Mouse (Mus musculus) lung, embryonic 14.5 days (tissue): ENCODE measurements around the gene Gm5134. TPM values are rescaled to one million over a fixed set of nuclear protein-coding genes. Genes with fewer than 3 reads are reported as not detected.

ENCODE experiments used
- ATAC-seq: fragments of 200-750 bp; cut with Nextera tagmentation; 2 replicates; pipeline ENCODE4 v1.8.0; 2017; ENCODE audit warnings: mild to moderate bottlenecking, moderate TSS enrichment, moderate library complexity; ENCODE audit not compliant: insufficient read depth
- DNase-seq: peaks from one replicate; pipeline ENCODE4 v3.0.0-alpha.2; 2015
- H3K27ac ChIP-seq: fragments of 300-500 bp; sonication (generic); 2 replicates; pipeline ENCODE4 v1.5.1; 2014; ENCODE audit warnings: low read depth, mild to moderate bottlenecking, moderate library complexity
- H3K27me3 ChIP-seq: fragments of 300-500 bp; sonication (generic); 2 replicates; pipeline ENCODE4 v1.6.1; 2014; ENCODE audit warnings: low read length, control low read depth; ENCODE audit not compliant: insufficient read depth
- H3K36me3 ChIP-seq: fragments of 300-500 bp; sonication (generic); 2 replicates; pipeline ENCODE4 v1.6.1; 2014; ENCODE audit warnings: control low read depth; ENCODE audit not compliant: insufficient read depth
- H3K4me1 ChIP-seq: fragments of 300-500 bp; sonication (generic); 2 replicates; pipeline ENCODE4 v1.6.1; 2014; ENCODE audit warnings: antibody characterized with exemption, control low read depth; ENCODE audit not compliant: insufficient read depth
- H3K4me2 ChIP-seq: fragments of 300-500 bp; sonication (generic); 2 replicates; pipeline ENCODE4 v1.6.1; 2014; ENCODE audit warnings: mild to moderate bottlenecking
- H3K4me3 ChIP-seq: fragments of 300-500 bp; sonication (generic); 2 replicates; pipeline ENCODE4 v1.5.1; 2014; ENCODE audit warnings: low read depth, low read length
- H3K9ac ChIP-seq: fragments of 300-500 bp; sonication (generic); 2 replicates; pipeline ENCODE4 v1.6.1; 2014
- H3K9me3 ChIP-seq: fragments of 300-500 bp; sonication (generic); 2 replicates; pipeline ENCODE4 v1.6.1; 2016; ENCODE audit warnings: low read depth, low read length, control low read depth
- CTCF ChIP-seq: IDR thresholded peaks from 2 replicates; pipeline ENCODE4 v1.5.1; 2016; ENCODE audit warnings: antibody characterized with exemption, low read depth
- WGBS: fragments of 180-500 bp; shearing (Covaris S2); extraction: QIAGEN DNeasy Blood & Tissue Kit; methylation state at CpG from one replicate; pipeline ENCODE4 v1.1.7; 2014; 5-methylcytosine and 5-hydroxymethylcytosine counted together
- polyA plus RNA-seq: library from polyadenylated mRNA; unstranded; fragments of >200 nt; fragmentation: Nextera tagmentation; extraction: Ambion mirVana; gene quantifications from 2 replicates; pipeline ENCODE4 v1.2.1, GENCODE M21; 2014

The Gm5134 gene
- polyA plus RNA-seq, 1 experiment from 2014 or later = 0.14 TPM

DNA sequence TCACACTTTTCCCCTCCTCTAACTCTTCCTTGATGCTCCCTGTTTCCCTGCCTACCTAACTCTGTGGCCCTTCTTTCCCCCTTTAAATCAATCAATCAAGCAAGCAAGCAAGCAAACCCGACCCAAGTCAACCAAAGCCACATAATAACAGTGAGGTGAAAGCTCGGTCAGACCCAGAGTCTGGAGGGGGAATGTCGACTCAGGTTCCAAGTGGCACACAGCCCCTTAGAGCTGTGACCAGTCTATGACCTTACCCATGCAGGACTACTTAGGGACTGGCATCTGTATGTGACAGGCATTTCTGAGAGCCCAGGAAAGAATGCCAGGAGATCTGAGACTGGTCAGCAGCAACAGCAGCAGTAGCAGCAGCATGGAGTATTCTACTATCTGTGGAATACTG, 42.0 kb downstream of the Gm5134 start:
- no peak for DNase-seq
- TF ChIP-seq CTCF = no peak
- Histone ChIP-seq H3K36me3 (no peaks in the 10 kb centered on the region), H3K9ac (no peak overlapping the region), H3K27ac (no peak overlapping the region), H3K4me2 (no peak overlapping the region), H3K4me3 (no peak overlapping the region), H3K4me1 (no peaks in the 10 kb centered on the region), H3K27me3 (no peaks in the 10 kb centered on the region), H3K9me3 (no peaks in the 10 kb centered on the region)
- ATAC-seq = no peak
- whole genome bisulfite sequencing = 10% methylated on average over 3 of the region's 3 CpGs

DNA sequence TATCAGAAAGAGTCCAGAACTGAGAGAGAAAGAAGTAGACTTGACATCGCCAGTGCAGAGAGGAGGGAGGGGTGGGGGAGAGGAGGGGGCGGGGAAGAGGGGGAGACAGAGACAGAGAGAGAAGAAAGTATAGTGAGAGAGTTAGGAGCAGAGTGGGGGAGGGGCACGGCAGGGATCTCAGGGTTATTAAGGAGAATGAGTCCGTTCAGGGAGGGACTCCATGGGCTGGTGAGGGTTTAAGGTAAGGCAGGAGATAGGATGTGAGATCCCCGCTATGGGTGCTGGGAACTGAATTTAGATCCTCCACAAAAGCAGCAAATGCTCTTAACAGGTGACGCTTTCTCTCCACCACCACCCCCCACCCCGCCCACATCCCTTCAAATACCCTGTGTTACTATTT, 46.8 kb downstream of the Gm5134 start:
- no peaks in the 10 kb centered on the region for H3K27me3 ChIP-seq
- H3K27ac ChIP-seq = no peak overlapping the region
- TF ChIP-seq CTCF = no peak
- no peak overlapping the region for H3K4me3 ChIP-seq
- H3K9ac ChIP-seq = no peak overlapping the region
- H3K4me2 ChIP-seq = no peak overlapping the region
- H3K9me3 ChIP-seq = no peaks in the 10 kb centered on the region
- WGBS = 27% methylated on average over 7 of the region's 7 CpGs
- H3K36me3 ChIP-seq = no peaks in the 10 kb centered on the region
- no peaks in the 10 kb centered on the region for H3K4me1 ChIP-seq
- no peak for DNase-seq
- ATAC-seq = no peak

DNA sequence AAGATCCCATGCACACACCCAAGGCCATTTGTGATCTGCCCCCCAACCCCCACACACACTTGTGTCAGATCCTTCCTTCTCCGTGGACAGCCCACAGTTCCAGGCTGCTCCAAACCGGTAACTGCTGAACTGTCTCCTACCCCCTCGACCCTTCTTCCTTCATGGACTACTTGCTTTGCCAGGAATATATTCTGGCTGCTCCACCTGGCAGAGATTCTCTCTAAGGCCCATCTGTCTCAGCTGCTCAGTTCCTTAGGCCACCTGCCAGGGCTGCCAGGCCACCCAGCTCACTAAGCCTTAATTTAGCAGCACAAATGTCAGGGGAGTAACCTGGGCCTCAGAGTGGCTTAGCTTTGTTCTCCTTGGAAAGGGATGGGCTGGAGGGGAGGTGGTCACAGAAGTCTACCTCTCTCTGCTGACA, 47.8 kb downstream of the Gm5134 start:
- ATAC-seq = no peak
- H3K27me3 ChIP-seq = no peaks in the 10 kb centered on the region
- TF ChIP-seq CTCF = no peak

DNA sequence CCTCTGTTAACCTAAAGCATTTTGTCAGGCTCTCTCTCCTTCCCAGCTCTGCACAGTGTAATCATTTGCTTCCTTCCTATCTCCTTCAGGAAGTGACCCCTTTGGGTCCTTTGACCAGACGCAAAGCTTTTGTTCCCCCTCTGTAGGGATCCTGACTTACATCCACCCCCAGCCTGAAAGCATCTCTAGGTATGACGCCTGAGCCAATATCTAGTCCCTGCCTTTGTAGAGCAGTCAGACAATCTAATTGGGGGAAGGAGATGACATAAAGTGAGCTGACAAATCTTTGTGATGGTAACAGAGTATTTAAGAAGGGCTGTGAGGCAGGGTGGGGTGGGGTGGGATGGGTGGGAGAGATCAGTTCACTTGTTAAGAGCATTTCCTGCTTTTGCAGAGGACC, 48.3 kb downstream of the Gm5134 start:
- Histone ChIP-seq H3K4me3 (no peak overlapping the region), H3K9me3 (no peaks in the 10 kb centered on the region), H3K27ac (no peak overlapping the region), H3K4me1 (no peaks in the 10 kb centered on the region), H3K27me3 (no peaks in the 10 kb centered on the region), H3K9ac (no peak overlapping the region), H3K4me2 (no peak overlapping the region), H3K36me3 (no peaks in the 10 kb centered on the region)
- ATAC-seq = no peak; the same call in 1 of the 2 replicates
- 48% methylated on average over 2 of the region's 2 CpGs for WGBS
- no peak for TF ChIP-seq CTCF
- no peak for DNase-seq

More for the DNA sequence above, 47.8 kb downstream of the Gm5134 start:
- Histone ChIP-seq H3K4me1 (no peaks in the 10 kb centered on the region), H3K9me3 (no peaks in the 10 kb centered on the region), H3K4me3 (no peak overlapping the region), H3K27ac (no peak overlapping the region), H3K4me2 (no peak overlapping the region), H3K9ac (no peak overlapping the region), H3K36me3 (no peaks in the 10 kb centered on the region)
- DNase-seq = no peak
- WGBS = 33% methylated on average over 3 of the region's 3 CpGs

DNA sequence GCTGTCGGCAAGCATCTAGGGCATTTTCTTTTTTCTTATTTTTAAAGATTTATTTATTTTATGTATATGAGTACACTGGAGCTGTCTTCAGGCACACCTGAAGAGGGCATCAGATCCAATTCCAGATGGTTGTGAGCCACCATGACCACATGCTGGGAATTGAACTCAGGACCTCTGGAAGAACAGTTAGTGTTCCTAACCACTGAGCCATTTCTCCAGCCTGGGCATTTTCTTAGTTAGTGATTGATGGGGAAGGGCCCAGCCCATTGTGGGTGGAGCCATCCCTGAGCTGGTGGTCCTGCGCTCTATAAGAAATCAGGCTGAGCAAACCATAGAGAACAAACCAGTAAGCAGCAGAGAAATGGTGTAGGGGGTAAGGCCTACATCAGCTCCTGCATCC, 48.9 kb downstream of the Gm5134 start:
- Histone ChIP-seq H3K4me1 (no peaks in the 10 kb centered on the region), H3K27me3 (no peaks in the 10 kb centered on the region), H3K4me2 (no peak overlapping the region), H3K27ac (no peak overlapping the region), H3K36me3 (no peaks in the 10 kb centered on the region), H3K9me3 (no peaks in the 10 kb centered on the region), H3K4me3 (no peak overlapping the region), H3K9ac (no peak overlapping the region)
- 90% methylated on average over 2 of the region's 2 CpGs for WGBS
- no peak for DNase-seq
- TF ChIP-seq CTCF = no peak
- ATAC-seq = no peak

DNA sequence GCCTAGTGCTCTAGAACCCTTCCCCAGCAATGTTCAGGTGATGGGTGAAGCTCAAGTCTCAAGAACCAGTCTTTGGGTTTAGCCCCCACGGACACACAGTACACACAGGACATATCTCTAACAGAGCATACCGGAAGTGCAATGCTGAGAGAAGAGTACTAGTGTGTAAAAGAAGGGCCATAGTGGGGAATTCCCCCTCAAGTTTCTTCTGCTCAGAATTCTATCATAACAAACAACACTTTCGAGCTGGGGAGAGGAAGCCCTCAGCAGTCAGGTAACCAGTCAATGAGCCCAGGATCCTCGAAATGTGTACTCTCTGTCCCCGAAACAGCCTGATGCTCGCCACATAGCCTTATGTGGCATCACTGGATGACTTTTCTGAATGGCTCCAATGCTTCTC, 52.1 kb downstream of the Gm5134 start:
- Histone ChIP-seq H3K9me3 (no peaks in the 10 kb centered on the region), H3K27me3 (no peaks in the 10 kb centered on the region), H3K4me1 (no peaks in the 10 kb centered on the region), H3K27ac (no peak overlapping the region), H3K9ac (no peak overlapping the region), H3K4me3 (no peak overlapping the region), H3K4me2 (no peak overlapping the region), H3K36me3 (no peaks in the 10 kb centered on the region)
- TF ChIP-seq CTCF = no peak
- 83% methylated on average over 6 of the region's 6 CpGs for WGBS
- DNase-seq = no peak
- no peak for ATAC-seq

DNA sequence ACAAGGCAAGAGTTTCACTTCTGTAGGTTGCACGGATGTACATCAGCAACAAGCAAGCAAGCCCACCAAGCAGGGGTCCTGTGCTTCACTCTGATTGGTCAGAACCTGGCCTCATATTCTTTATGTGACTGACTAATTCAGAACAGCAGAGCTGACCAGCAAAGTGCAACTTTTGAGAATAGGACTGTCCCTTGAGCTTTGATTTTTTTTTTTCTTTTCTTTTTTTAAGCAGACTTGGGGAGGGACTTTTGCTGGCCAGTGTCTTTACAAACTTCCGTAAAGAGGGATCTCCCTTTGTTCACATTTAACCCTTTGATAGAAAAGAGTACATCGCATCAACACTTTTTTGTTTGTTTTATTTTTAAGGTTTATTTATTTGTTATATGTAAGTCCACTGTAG, 55.5 kb downstream of the Gm5134 start:
- H3K4me3 ChIP-seq = no peak overlapping the region
- ATAC-seq = no peak
- 62% methylated on average over 3 of the region's 3 CpGs for WGBS
- no peak for DNase-seq
- H3K4me1 ChIP-seq = no peaks in the 10 kb centered on the region
- no peaks in the 10 kb centered on the region for H3K27me3 ChIP-seq
- H3K4me2 ChIP-seq = no peak overlapping the region
- no peak overlapping the region for H3K27ac ChIP-seq
- no peaks in the 10 kb centered on the region for H3K9me3 ChIP-seq
- no peaks in the 10 kb centered on the region for H3K36me3 ChIP-seq
- H3K9ac ChIP-seq = no peak overlapping the region
- TF ChIP-seq CTCF = no peak

DNA sequence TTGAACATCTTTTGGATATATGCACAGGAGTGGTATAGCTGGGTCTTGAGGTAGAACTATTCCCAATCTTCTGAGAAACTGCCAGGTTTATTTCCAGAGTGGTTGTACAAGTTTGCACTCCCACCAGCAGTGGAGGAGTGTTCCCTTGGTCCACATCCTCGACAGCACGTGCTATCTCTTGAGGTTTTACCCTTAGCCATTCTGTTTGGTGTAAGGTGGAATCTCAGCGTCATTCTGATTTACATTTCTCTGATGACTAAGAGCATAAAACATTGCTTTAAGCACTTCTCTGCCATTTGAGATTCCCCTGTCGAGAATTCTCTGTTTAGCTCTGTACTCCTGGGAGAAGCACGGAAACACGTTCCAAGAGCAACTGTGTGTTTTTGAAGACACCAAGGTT, 58.6 kb downstream of the Gm5134 start:
- Histone ChIP-seq H3K27ac (no peak overlapping the region), H3K9ac (no peak overlapping the region), H3K4me2 (no peak overlapping the region), H3K4me3 (no peak overlapping the region), H3K4me1 (no peaks in the 10 kb centered on the region), H3K36me3 (no peaks in the 10 kb centered on the region), H3K27me3 (no peaks in the 10 kb centered on the region), H3K9me3 (no peaks in the 10 kb centered on the region)
- TF ChIP-seq CTCF = no peak
- no peak for ATAC-seq
- 77% methylated on average over 6 of the region's 6 CpGs for WGBS
- DNase-seq = no peak
